Mouse (Mus musculus): ENCODE data around the gene Unc13d. TPM values are rescaled to one million over a fixed set of nuclear protein-coding genes. Genes with fewer than 3 reads are reported as not detected.

The Unc13d gene
- polyA plus RNA-seq, 1 experiment from 2014 or later: 0.80 TPM

DNA sequence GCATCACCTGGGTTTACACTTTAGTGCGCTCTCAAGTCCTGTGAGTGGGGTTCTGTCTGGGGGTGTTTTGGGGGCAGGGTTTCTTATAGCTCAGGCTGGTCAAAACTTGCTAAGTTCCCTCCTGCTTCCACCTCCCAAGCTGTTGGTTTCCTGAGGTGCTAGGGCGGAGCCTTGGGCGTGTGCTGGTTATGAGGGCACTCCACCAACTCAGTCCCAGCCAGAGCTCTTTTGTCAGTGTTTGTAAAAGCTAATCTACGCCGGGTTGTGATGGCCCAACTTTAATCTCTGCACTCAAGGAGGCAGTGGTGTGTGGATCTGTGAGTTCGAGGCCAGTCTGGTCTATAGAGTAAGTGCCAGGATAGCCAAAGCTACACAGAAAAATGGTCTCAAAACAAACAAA, 6.4 kb upstream of the Unc13d start:
- Histone ChIP-seq H3K27me3 (replicated peaks; ENCODE audit: control insufficient read depth, insufficient read depth, low read length) (no peaks in the 10 kb centered on the region), H3K9me3 (ENCODE audit: control insufficient read depth, low read length) (no peaks in the 10 kb centered on the region), H3K9ac (ENCODE audit: low read depth, low read length) (no peak overlapping the region), H3K4me1 (ENCODE audit: control insufficient read depth, insufficient read depth, low read depth, low read length) (peaks cover 11% of the 10 kb centered on the region), H3K36me3 (ENCODE audit: control insufficient read depth, insufficient read depth, low read length) (peaks cover 30% of the 10 kb centered on the region), H3K27ac (ENCODE audit: low read depth, low read length) (no peak overlapping the region), H3K4me2 (ENCODE audit: low read length) (no peak overlapping the region), H3K4me3 (ENCODE audit: low read length) (no peak overlapping the region)
- ATAC-seq: no peak
- WGBS: 92% methylated on average over 6 of the region's 6 CpGs

DNA sequence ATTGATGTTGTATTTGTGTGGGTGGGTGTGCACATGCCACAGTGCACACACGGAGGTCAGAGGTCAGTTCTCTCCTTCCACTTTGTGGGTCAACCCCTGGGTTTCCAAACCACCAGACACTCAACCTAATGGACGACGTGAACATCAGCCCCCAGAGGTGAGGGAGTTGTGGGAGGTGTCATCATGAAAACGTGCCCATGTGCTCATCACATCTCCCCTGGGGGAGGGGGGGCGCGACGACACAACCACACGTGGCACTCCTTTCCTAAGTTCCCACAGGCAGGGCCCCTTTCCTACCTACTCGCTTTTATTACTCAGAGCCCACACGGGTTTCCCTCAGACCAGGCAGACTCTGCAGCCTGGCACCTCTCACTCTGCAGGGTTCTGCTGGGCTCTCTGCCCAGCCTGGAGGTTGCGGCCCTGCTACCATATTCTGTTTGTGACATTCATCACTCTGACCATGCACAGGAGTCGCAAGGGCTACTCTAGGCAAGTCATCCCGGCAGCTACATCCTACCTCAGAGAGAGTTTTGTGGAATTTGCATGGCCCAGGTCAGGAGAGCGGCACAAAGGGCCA, 5.4 kb upstream of the Unc13d start:
- no peak for ATAC-seq
- H3K4me2 ChIP-seq (ENCODE audit: low read length): no peak overlapping the region
- peaks cover 33% of the 10 kb centered on the region for H3K36me3 ChIP-seq (ENCODE audit: control insufficient read depth, insufficient read depth, low read length)
- no peak overlapping the region for H3K9ac ChIP-seq (ENCODE audit: low read depth, low read length)
- no peaks in the 10 kb centered on the region for H3K27me3 ChIP-seq (replicated peaks; ENCODE audit: control insufficient read depth, insufficient read depth, low read length)
- 89% methylated on average over 14 of the region's 14 CpGs for WGBS
- H3K9me3 ChIP-seq (ENCODE audit: control insufficient read depth, low read length): no peaks in the 10 kb centered on the region
- H3K4me1 ChIP-seq (ENCODE audit: control insufficient read depth, insufficient read depth, low read depth, low read length): peaks cover 12% of the 10 kb centered on the region
- H3K4me3 ChIP-seq (ENCODE audit: low read length): no peak overlapping the region
- no peak overlapping the region for H3K27ac ChIP-seq (ENCODE audit: low read depth, low read length)

DNA sequence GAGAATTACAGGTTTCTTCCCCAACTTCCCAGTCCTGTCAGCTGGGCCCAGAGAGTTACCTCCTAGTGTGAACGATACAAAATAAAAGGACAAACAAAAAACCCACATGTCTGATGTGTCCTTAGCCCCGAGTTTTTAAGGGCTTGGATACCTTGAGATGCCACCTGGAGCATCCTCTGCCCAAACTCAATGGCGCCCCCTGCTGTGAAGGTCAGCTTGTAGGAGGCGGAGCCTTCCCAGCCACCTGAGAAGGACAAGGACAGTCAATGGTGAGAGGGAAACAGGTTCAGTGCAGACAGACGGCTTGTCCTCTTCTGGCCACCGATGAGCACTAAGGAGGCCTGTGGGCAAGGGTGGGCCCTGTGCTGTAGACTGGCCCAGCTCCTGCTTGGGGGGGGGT, 3.3 kb upstream of the Unc13d start:
- 80% methylated on average over 6 of the region's 6 CpGs for WGBS
- peaks cover 12% of the 10 kb centered on the region for H3K4me1 ChIP-seq (ENCODE audit: control insufficient read depth, insufficient read depth, low read depth, low read length)
- ATAC-seq: no peak
- H3K9ac ChIP-seq (ENCODE audit: low read depth, low read length): no peak overlapping the region
- no peaks in the 10 kb centered on the region for H3K27me3 ChIP-seq (replicated peaks; ENCODE audit: control insufficient read depth, insufficient read depth, low read length)
- no peak overlapping the region for H3K27ac ChIP-seq (ENCODE audit: low read depth, low read length)
- no peak overlapping the region for H3K4me2 ChIP-seq (ENCODE audit: low read length)
- H3K9me3 ChIP-seq (ENCODE audit: control insufficient read depth, low read length): no peaks in the 10 kb centered on the region
- H3K36me3 ChIP-seq (ENCODE audit: control insufficient read depth, insufficient read depth, low read length): peaks cover 33% of the 10 kb centered on the region
- H3K4me3 ChIP-seq (ENCODE audit: low read length): no peak overlapping the region

DNA sequence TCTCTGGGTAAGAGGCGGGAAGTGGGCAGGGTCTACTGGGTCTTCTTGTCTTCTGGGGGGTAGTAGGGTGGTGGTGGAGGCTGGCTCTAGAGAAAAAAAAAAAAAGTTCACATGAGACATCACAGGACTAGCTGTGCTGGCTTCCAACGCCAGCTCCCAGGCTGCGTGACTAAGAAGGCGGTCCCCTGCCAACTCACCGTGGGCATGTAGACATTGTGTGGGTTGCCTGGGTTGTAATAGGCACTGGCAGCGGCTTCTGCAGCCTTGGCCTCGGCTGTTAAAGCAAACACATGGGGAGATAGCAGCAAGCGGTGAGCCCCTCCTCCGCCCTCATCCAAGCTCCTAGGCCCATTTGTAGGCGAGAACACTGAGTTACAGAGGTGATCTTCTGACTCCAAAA, 1.8 kb upstream of the Unc13d start:
- Histone ChIP-seq H3K4me1 (ENCODE audit: control insufficient read depth, insufficient read depth, low read depth, low read length) (peaks cover 7% of the 10 kb centered on the region), H3K9me3 (ENCODE audit: control insufficient read depth, low read length) (no peaks in the 10 kb centered on the region), H3K27ac (ENCODE audit: low read depth, low read length) (no peak overlapping the region; the same call in 1 of the 2 replicates), H3K4me2 (ENCODE audit: low read length) (no peak overlapping the region), H3K27me3 (replicated peaks; ENCODE audit: control insufficient read depth, insufficient read depth, low read length) (no peaks in the 10 kb centered on the region), H3K4me3 (ENCODE audit: low read length) (no peak overlapping the region), H3K9ac (ENCODE audit: low read depth, low read length) (no peak overlapping the region), H3K36me3 (ENCODE audit: control insufficient read depth, insufficient read depth, low read length) (peaks cover 33% of the 10 kb centered on the region)
- 72% methylated on average over 10 of the region's 10 CpGs for WGBS
- no peak for ATAC-seq

DNA sequence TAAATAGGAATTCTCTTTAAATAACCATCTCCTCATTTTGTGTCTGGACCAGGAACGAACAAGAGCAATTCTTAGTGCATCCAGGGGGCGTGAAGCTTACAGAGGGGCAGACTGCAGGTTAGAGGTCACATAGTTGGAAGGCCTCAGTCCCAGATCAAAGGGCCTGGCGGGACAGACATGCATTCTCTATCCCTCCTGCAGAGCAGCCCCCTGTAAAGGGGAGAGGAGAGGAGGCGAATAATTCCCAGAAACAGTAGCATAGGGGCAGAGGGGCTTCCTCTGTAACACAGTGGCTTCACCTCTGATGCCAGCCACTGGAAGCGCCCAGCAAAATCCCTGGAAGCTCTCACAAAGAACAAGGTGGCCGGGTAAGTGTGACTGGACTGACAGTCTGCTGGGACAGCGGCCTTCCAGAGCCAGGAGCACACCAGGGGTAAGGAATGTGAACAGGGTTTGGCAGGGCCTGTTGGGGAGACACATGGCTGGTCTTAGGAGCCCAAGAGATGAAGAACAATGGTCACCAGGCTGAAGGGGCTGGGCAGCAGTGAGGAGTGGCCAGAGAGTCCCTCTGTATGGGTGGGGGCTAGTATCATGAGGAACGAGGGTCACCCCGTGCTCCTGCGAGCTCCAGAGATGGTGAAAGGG, 1.0 kb upstream of the Unc13d start:
- H3K9me3 ChIP-seq (ENCODE audit: control insufficient read depth, low read length): no peaks in the 10 kb centered on the region
- H3K9ac ChIP-seq (ENCODE audit: low read depth, low read length): no peak overlapping the region
- WGBS: 22% methylated on average over 10 of the region's 10 CpGs
- no peak overlapping the region for H3K4me2 ChIP-seq (ENCODE audit: low read length)
- H3K27ac ChIP-seq (ENCODE audit: low read depth, low read length): no peak overlapping the region; the same call in 1 of the 2 replicates
- no peaks in the 10 kb centered on the region for H3K27me3 ChIP-seq (replicated peaks; ENCODE audit: control insufficient read depth, insufficient read depth, low read length)
- ATAC-seq: no peak
- no peak overlapping the region for H3K4me3 ChIP-seq (ENCODE audit: low read length)
- H3K36me3 ChIP-seq (ENCODE audit: control insufficient read depth, insufficient read depth, low read length): peaks cover 33% of the 10 kb centered on the region
- H3K4me1 ChIP-seq (ENCODE audit: control insufficient read depth, insufficient read depth, low read depth, low read length): peaks cover 7% of the 10 kb centered on the region

DNA sequence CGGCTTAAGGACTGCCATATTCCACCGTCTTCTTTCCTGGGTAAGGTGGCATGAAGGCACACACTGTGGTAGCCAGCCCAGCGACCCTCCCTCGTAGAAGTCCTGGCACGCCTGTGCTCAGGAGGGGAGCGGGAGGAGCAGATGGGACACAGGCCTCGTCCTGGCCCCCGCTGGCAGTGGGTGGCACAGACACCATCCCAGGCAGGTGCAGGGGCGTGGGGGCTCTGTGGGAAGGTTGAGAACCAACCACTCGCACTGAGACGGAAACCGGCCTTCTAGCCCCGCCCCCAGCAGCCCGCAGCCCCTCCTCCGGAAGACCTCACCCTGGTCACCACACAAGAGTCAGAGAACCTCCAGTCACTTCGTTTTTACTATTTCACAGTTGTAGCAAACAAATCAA, 460 bp upstream of the Unc13d start:
- 6% methylated on average over 16 of the region's 16 CpGs for WGBS
- peak overlapping the region; percentile 28 for H3K4me3 ChIP-seq (ENCODE audit: low read length)
- no peak overlapping the region for H3K27ac ChIP-seq (ENCODE audit: low read depth, low read length)
- peak overlapping the region; percentile 53 for H3K4me2 ChIP-seq (ENCODE audit: low read length)
- no peaks in the 10 kb centered on the region for H3K27me3 ChIP-seq (replicated peaks; ENCODE audit: control insufficient read depth, insufficient read depth, low read length)
- peak; percentile 61 for ATAC-seq
- peaks cover 7% of the 10 kb centered on the region for H3K4me1 ChIP-seq (ENCODE audit: control insufficient read depth, insufficient read depth, low read depth, low read length)
- no peaks in the 10 kb centered on the region for H3K9me3 ChIP-seq (ENCODE audit: control insufficient read depth, low read length)
- H3K36me3 ChIP-seq (ENCODE audit: control insufficient read depth, insufficient read depth, low read length): peaks cover 28% of the 10 kb centered on the region
- H3K9ac ChIP-seq (ENCODE audit: low read depth, low read length): peak overlapping the region; percentile 63

DNA sequence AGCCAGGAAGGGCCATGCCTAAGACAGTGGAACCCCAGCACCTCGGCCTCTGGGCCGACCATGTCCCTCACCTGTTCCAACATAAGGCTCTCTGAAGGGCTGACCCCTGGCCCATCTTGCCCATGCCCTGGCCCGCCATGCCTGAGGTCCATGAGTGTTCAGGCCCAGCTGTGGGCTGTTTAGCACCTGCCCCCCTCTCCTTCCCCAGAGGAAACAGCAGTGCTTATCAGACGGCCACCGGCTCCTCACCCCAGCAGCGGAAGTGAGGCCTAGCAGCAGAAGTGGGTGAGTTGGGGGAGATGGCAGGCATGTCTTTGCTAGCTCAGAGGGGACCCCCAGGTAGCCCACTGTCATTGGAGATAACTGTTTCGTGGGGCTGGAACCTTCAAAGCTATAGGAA, 925 bp downstream of the Unc13d start:
- 91% methylated on average over 7 of the region's 7 CpGs for WGBS

DNA sequence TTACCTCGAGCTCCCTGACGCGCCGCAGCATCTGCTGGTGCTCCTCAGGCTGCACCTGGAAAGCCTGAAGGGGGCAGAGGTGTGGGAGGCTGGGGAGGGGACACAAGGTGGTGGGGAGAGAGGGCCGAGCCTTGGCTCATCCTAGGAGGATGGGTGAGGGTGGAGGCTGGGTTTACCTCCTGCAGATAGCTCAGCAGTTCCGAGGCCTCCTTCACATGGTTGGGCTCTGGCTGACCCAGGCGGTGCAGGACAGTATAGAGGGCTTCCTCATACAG, 1.6 kb downstream of the Unc13d start:
- no peaks in the 10 kb centered on the region for H3K27me3 ChIP-seq (replicated peaks; ENCODE audit: control insufficient read depth, insufficient read depth, low read length)
- H3K4me2 ChIP-seq (ENCODE audit: low read length): no peak overlapping the region
- H3K9me3 ChIP-seq (ENCODE audit: control insufficient read depth, low read length): no peaks in the 10 kb centered on the region
- peaks cover 16% of the 10 kb centered on the region for H3K36me3 ChIP-seq (ENCODE audit: control insufficient read depth, insufficient read depth, low read length)
- 65% methylated on average over 7 of the region's 7 CpGs for WGBS
- no peak for ATAC-seq
- H3K4me3 ChIP-seq (ENCODE audit: low read length): no peak overlapping the region
- no peak overlapping the region for H3K27ac ChIP-seq (ENCODE audit: low read depth, low read length)
- peaks cover 7% of the 10 kb centered on the region for H3K4me1 ChIP-seq (ENCODE audit: control insufficient read depth, insufficient read depth, low read depth, low read length)
- no peak overlapping the region for H3K9ac ChIP-seq (ENCODE audit: low read depth, low read length)

More for the DNA sequence above, 925 bp downstream of the Unc13d start:
- H3K27ac ChIP-seq (ENCODE audit: low read depth, low read length): no peak overlapping the region
- H3K4me3 ChIP-seq (ENCODE audit: low read length): no peak overlapping the region
- H3K4me2 ChIP-seq (ENCODE audit: low read length): no peak overlapping the region
- peaks cover 7% of the 10 kb centered on the region for H3K4me1 ChIP-seq (ENCODE audit: control insufficient read depth, insufficient read depth, low read depth, low read length)
- no peak for ATAC-seq
- H3K27me3 ChIP-seq (replicated peaks; ENCODE audit: control insufficient read depth, insufficient read depth, low read length): no peaks in the 10 kb centered on the region
- H3K9me3 ChIP-seq (ENCODE audit: control insufficient read depth, low read length): no peaks in the 10 kb centered on the region
- peaks cover 20% of the 10 kb centered on the region for H3K36me3 ChIP-seq (ENCODE audit: control insufficient read depth, insufficient read depth, low read length)
- no peak overlapping the region for H3K9ac ChIP-seq (ENCODE audit: low read depth, low read length)

DNA sequence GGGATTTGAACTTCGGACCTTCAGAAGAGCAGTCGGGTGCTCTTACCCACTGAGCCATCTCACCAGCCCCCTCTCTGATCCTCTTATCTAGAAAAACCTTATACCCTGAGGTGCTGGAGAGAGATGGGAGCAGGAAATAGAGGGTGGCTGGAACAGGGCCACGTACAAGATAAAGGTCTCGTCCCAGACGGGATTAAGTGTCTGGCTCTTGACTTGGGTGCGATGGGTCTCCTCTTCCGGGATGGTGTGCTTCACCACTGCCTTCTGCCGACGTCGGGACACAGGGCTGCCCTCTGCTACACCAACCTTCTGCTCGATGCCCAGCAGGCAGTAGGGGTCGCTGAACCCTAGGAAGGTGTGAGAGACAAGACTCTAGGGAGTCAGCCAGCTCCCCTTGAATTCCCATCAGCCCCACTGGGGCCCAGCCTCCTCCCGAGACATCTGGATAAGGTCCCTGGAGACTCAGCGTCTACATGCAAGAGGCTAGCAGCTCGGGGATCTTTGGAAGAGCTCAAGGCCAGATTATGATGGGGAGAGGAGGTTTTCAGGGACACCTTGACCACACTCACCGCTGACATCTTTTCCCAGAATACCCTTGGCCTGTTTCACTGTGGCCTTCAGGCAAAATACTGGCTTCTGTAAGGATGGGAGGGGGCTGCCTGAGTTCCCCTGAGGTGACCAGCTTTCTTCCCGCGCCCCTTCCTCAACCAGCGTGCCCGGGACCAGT, 2.1 kb downstream of the Unc13d start:
- Histone ChIP-seq H3K9ac (ENCODE audit: low read depth, low read length) (no peak overlapping the region), H3K4me3 (ENCODE audit: low read length) (no peak overlapping the region), H3K27me3 (replicated peaks; ENCODE audit: control insufficient read depth, insufficient read depth, low read length) (no peaks in the 10 kb centered on the region), H3K9me3 (ENCODE audit: control insufficient read depth, low read length) (no peaks in the 10 kb centered on the region), H3K27ac (ENCODE audit: low read depth, low read length) (no peak overlapping the region), H3K4me1 (ENCODE audit: control insufficient read depth, insufficient read depth, low read depth, low read length) (peaks cover 7% of the 10 kb centered on the region), H3K4me2 (ENCODE audit: low read length) (no peak overlapping the region), H3K36me3 (ENCODE audit: control insufficient read depth, insufficient read depth, low read length) (peaks cover 14% of the 10 kb centered on the region)
- ATAC-seq: no peak
- 63% methylated on average over 20 of the region's 20 CpGs for WGBS

All from hindbrain, embryonic 16.5 days (tissue).